Mouse (Mus musculus) hindbrain, embryonic 12.5 days (tissue): ENCODE data around the gene C1ra. TPM values are rescaled to one million over a fixed set of nuclear protein-coding genes. Genes with fewer than 3 reads are reported as not detected.
"Not testable (repeated sequence)": the region's sequence is repeated elsewhere in the genome, so short reads cannot be mapped to it uniquely, and the experiment has no call there.

Experiments used
- ATAC-seq: fragments of 200-750 bp; cut with Nextera tagmentation; 2 replicates; pipeline ENCODE4 v1.8.0; 2017; ENCODE audit warnings: moderate TSS enrichment; ENCODE audit not compliant: low FRiP score
- H3K27ac ChIP-seq: fragments of 300-500 bp; sonication (generic); 2 replicates; pipeline ENCODE4 v1.5.1; 2016; ENCODE audit warnings: mild to moderate bottlenecking
- H3K27me3 ChIP-seq: fragments of 300-500 bp; sonication (generic); 2 replicates; pipeline ENCODE4 v1.6.1; 2016; ENCODE audit warnings: mild to moderate bottlenecking
- H3K36me3 ChIP-seq: fragments of 300-500 bp; sonication (generic); 2 replicates; pipeline ENCODE4 v1.6.1; 2016; ENCODE audit warnings: mild to moderate bottlenecking
- H3K4me1 ChIP-seq: fragments of 300-500 bp; sonication (generic); 2 replicates; pipeline ENCODE4 v1.6.1; 2016
- H3K4me2 ChIP-seq: fragments of 300-500 bp; sonication (generic); replicated peaks from 2 replicates; pipeline ENCODE4 v1.6.1; 2016; ENCODE audit warnings: mild to moderate bottlenecking
- H3K4me3 ChIP-seq: fragments of 300-500 bp; sonication (generic); 2 replicates; pipeline ENCODE4 v1.5.1; 2016; ENCODE audit warnings: mild to moderate bottlenecking
- H3K9ac ChIP-seq: fragments of 300-500 bp; sonication (generic); 2 replicates; pipeline ENCODE4 v1.6.1; 2016; ENCODE audit warnings: mild to moderate bottlenecking, moderate library complexity
- H3K9me3 ChIP-seq: fragments of 300-500 bp; sonication (generic); replicated peaks from 2 replicates; pipeline ENCODE4 v1.6.1; 2016; ENCODE audit warnings: mild to moderate bottlenecking
- WGBS: fragments of 180-500 bp; shearing (Covaris S2); methylation state at CpG from one replicate; pipeline ENCODE4 v1.1.7; 2016; 5-methylcytosine and 5-hydroxymethylcytosine counted together
- polyA plus RNA-seq: library from polyadenylated mRNA; unstranded; fragments of >200 nt; fragmentation: Nextera tagmentation; extraction: Ambion mirVana; gene quantifications from 2 replicates; pipeline ENCODE4 v1.2.1, GENCODE M21; 2016

The C1ra gene
- polyA plus RNA-seq, 1 experiment from 2014 or later = 0.49 TPM

DNA sequence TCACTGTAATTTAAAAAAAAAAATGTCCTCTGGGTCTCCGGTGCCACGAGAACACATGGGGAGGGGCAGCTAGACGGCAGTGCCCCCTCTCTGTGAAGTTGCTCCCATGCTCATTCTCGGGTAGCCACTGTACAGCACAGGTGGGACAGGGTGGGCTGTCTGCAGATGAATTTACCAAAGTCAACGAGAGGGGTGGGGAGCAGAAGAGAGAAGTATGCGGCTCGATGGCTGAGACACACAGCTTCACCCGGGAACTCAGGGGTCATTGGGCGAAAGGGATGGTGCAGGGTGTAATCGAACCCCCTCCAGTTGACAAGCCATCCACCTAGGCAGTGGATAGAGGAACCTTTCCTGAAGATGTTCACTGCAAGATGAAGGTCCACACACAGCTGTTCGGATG lies 35.4 kb upstream of the C1ra start:
- no peak overlapping the region for H3K27ac ChIP-seq
- H3K27me3 ChIP-seq = no peaks in the 10 kb centered on the region
- no peak for ATAC-seq
- no peak overlapping the region for H3K4me3 ChIP-seq
- no peaks in the 10 kb centered on the region for H3K36me3 ChIP-seq
- 83% methylated on average over 11 of the region's 11 CpGs for WGBS
- no peak overlapping the region for H3K4me2 ChIP-seq
- no peaks in the 10 kb centered on the region for H3K9me3 ChIP-seq
- no peaks in the 10 kb centered on the region for H3K4me1 ChIP-seq
- H3K9ac ChIP-seq = no peak overlapping the region

DNA sequence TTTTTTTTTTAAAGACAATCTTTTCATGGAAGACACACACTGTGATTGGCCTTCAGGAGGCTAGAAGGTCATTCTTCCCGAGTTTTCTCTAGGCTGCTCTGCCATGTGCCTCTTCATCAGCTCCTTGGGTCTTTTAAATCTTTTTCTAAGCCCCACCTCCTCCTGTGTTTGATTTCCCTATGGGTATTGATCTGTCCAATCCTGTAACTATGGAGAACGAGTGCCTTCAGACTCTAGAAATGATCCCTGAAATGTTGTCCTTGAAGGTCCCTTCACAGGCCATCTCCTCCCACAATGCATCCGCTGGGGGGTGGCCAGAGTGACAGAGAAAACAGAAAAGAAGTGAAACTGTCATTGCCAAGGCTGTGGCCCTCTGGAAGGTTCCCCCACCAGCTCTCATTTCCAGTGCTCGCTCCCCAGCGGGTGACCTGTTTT lies 35.0 kb upstream of the C1ra start:
- Histone ChIP-seq H3K9ac (no peak overlapping the region), H3K27me3 (no peaks in the 10 kb centered on the region), H3K4me3 (no peak overlapping the region), H3K4me1 (no peaks in the 10 kb centered on the region), H3K36me3 (no peaks in the 10 kb centered on the region), H3K27ac (no peak overlapping the region), H3K4me2 (no peak overlapping the region), H3K9me3 (no peaks in the 10 kb centered on the region)
- 61% methylated on average over 5 of the region's 5 CpGs for WGBS
- ATAC-seq = no peak

DNA sequence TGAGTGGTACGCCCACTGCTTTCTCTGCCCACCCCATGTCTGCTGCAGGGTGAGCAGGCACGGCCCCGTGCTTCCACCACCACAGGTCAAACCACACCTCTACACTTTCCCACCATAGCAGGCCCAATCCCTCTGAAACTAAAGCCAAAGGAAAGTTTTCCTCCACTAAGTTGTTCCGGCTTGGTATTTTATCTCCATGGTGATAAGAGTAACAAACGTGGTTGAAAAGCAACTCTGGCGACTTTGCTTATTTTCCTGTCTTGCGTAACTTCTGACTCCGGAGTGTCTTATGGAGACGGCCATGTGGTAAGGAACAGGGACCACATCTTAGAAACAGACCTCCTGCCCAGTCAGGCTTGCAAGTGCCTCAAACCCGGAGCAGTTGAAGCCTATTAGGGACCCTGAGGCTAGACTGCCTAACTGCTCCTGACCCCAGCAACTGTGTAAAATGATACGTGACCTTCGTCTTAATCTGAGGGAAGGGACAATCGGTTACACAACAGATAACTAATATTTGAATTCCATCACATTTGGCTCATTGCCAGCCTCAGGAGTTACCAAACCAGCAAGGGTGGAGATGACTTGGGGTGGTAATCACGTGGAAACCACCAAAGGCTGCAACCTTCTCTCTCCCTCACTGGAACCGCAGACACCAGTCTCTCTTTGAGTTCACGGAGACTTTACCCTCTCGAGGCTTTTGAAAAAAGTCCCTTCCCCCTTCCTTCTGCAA lies 34.1 kb upstream of the C1ra start:
- H3K36me3 ChIP-seq = no peaks in the 10 kb centered on the region
- H3K27me3 ChIP-seq = no peaks in the 10 kb centered on the region
- no peaks in the 10 kb centered on the region for H3K4me1 ChIP-seq
- H3K27ac ChIP-seq = no peak overlapping the region
- H3K9me3 ChIP-seq = no peaks in the 10 kb centered on the region
- H3K9ac ChIP-seq = no peak overlapping the region
- ATAC-seq = no peak
- H3K4me2 ChIP-seq = no peak overlapping the region
- H3K4me3 ChIP-seq = no peak overlapping the region
- WGBS = 77% methylated on average over 17 of the region's 17 CpGs

DNA sequence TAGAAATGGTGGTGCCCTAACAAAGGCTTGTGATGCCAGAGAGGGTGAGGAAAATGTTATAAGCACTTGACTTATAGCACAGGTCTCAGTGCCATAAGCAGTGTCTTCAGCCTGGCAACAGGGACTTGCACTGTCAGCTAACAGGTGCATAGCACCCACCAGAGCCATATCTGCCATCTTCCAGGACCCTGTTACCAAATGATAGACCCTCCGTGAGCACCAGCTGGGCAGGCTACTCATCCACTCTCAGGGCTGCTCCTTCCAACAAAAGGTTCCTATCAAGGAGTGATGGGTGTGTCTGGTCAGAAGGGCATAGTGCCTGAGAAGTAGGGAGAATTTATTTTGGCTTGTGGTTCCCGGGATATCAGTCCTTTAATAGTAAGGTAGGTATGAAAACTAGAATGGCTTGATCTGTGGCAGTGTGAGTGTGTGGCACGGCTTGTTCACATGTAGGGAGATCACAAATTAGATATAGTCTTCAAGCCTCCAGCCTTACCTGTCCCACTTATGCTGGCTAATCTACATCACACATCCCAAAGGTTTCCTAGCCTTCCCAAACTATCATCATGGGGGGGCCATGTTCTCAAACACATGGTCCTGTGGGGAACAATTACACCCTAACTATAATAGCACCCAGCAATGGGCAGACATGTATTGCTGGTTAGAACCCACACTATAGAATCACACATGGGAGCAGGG lies 33.2 kb upstream of the C1ra start:
- Histone ChIP-seq H3K27ac (no peak overlapping the region), H3K27me3 (no peaks in the 10 kb centered on the region), H3K9ac (no peak overlapping the region), H3K36me3 (no peaks in the 10 kb centered on the region), H3K4me1 (no peaks in the 10 kb centered on the region), H3K4me2 (no peak overlapping the region), H3K4me3 (no peak overlapping the region), H3K9me3 (no peaks in the 10 kb centered on the region)
- WGBS = 84% methylated on average over 3 of the region's 3 CpGs
- ATAC-seq = no peak

DNA sequence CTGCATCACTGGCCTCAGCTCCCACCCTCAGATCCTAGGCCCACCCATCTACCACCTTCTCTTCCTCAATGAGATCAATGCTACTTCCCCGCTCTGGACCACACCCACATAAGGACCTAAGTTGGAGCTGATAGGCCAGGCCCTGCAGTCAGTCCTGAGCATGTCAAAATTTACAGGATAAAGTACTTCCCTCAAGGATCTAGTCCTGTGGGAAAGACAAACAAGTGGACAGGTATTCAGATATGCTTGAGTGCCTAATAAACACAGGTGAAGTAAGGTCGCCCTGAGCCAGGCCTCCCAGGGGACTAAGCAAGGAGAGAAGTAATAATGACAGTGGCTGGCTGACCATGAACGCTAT lies 32.7 kb upstream of the C1ra start:
- Histone ChIP-seq H3K4me1 (no peaks in the 10 kb centered on the region), H3K9ac (no peak overlapping the region), H3K36me3 (no peaks in the 10 kb centered on the region), H3K27ac (no peak overlapping the region), H3K9me3 (no peaks in the 10 kb centered on the region), H3K4me3 (no peak overlapping the region), H3K4me2 (no peak overlapping the region), H3K27me3 (no peaks in the 10 kb centered on the region)
- WGBS = 86% methylated on average over 3 of the region's 3 CpGs
- ATAC-seq = no peak

DNA sequence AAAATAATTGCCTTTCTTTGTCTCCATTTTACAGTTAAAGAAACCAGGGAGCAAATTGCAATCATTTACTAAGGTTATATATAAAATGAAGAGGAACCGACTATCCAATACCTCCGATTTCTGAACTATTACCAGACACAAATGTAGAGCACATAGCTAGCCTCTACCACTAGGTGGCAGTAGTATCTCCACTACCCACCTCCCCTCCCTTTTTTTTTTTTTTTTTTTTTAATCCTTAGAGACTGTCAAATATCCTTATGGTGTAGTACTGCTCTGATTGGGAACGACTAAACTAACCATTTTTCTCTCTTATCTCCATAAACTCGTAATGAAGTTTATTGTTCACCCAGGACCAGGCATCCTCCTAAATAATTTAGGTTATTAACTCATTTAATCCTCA lies 31.9 kb upstream of the C1ra start:
- 59% methylated on average over 4 of the region's 4 CpGs for WGBS
- Histone ChIP-seq H3K4me2 (no peak overlapping the region), H3K9ac (no peak overlapping the region), H3K4me3 (no peak overlapping the region), H3K4me1 (no peaks in the 10 kb centered on the region), H3K27ac (no peak overlapping the region), H3K27me3 (no peaks in the 10 kb centered on the region), H3K36me3 (no peaks in the 10 kb centered on the region), H3K9me3 (no peaks in the 10 kb centered on the region)
- no peak for ATAC-seq

DNA sequence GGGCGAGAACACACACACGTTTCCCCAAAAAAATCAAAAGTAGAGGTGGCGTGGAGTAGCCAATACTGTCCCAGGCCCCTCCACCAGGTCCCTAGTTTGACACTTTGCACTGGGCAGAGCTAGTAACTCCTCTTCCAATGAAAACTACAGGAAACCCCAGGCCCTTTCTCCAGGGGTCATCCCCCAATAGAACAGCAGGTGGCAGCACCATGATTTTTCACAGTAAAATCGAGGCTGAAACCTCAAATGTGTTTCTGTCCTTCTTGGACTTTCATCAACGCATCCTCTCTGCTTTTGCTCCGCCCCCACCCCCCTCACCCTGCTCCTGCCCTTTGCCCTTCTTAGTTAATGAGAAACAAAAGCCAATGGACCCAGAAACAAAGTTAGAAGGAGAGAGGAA lies 30.6 kb upstream of the C1ra start:
- ATAC-seq = 0 out of 2 replicates have a peak, but pooled peaks have one; percentile 15
- 26% methylated on average over 6 of the region's 6 CpGs for WGBS

DNA sequence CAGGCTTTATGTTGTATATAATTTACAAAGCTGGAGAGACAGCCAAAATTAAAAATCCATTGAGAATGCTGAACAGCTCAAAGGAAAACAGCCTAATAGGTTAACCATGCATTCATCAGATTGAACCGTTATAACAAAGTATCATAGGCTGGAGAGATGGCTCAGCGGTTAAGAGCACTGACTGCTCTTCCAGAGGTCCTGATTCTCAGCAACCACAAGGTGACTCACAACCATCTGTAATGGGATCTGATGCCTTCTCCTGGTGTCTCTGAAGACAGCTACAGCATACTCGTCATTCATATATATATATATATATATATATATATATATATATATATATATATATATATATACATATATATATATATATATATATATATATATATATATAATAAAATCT lies 28.4 kb upstream of the C1ra start:
- not testable (repeated sequence) for H3K4me1 ChIP-seq, H3K27ac ChIP-seq, H3K9ac ChIP-seq, H3K9me3 ChIP-seq, H3K4me2 ChIP-seq, H3K4me3 ChIP-seq, H3K27me3 ChIP-seq, ATAC-seq, H3K36me3 ChIP-seq
- WGBS = 90% methylated on average over 3 of the region's 3 CpGs

More for the DNA sequence above, 30.6 kb upstream of the C1ra start:
- Histone ChIP-seq H3K27ac (no peak overlapping the region), H3K9me3 (no peaks in the 10 kb centered on the region), H3K4me1 (no peaks in the 10 kb centered on the region), H3K4me2 (no peak overlapping the region), H3K9ac (no peak overlapping the region; the same call in 1 of the 2 replicates), H3K27me3 (no peaks in the 10 kb centered on the region), H3K36me3 (no peaks in the 10 kb centered on the region), H3K4me3 (no peak overlapping the region)

DNA sequence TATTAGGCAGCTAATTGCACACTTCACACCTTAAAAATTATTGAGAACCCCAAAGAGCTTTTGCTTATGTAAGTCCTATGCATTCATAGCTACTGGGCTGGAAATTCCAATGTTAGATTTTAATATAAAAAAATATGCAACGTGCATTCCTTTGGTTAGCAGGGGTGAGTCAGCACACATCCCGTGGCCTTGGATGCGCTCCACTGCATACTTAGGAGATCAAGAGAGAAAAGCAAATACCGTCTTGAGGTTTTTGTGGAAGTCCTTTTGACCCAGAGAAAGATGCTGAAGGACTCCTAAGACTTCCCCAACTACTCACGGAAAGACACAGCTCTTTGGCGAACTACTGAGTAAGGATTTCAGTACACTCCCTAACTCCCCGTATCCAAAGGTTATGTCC lies 27.4 kb upstream of the C1ra start:
- peak; percentile 16 for ATAC-seq
- no peak overlapping the region for H3K27ac ChIP-seq
- WGBS = 82% methylated on average over 7 of the region's 7 CpGs

DNA sequence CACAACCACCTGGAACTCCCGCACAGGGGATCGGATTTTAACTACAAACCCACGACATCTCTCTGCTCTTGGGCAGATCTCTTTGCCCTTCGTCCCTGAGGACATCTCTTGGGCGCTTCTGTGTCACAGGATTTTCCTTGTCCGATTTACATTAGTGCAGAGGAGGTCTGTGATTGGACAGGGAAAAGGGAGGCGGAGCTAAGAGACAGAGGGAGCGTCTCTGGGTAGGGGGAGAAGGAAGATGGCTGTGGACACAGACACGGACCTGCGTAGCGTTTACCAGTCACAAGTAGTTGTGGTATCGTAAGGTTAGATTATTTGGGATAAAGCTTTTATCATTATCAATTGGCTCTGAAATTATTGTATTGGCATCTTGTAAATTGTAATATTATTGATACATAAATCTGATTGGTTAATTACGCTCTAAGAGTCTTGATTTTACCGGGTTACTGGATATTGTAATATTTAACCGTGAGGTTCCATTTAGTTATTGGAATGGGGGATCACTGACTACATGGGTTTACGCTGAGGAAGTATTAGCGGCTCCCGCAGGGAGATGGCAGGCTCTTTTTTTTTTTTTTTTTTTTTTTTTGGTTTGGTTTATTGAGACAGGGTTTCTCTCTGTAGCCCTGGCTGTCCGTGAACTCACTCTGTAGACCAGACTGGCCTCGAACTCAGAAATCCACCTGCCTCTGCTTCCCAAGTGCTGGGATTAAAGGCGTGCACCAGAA lies 26.6 kb upstream of the C1ra start:
- Histone ChIP-seq H3K36me3 (no peaks in the 10 kb centered on the region), H3K4me2 (peak overlapping the region; percentile 49), H3K9me3 (no peaks in the 10 kb centered on the region), H3K27me3 (no peaks in the 10 kb centered on the region), H3K27ac (no peak overlapping the region), H3K4me3 (peak overlapping the region; percentile 14), H3K9ac (no peak overlapping the region), H3K4me1 (no peaks in the 10 kb centered on the region)
- peak; percentile 90 for ATAC-seq
- 28% methylated on average over 21 of the region's 21 CpGs for WGBS

More for the DNA sequence above, 27.4 kb upstream of the C1ra start:
- Histone ChIP-seq H3K4me1 (no peaks in the 10 kb centered on the region), H3K36me3 (no peaks in the 10 kb centered on the region), H3K27me3 (no peaks in the 10 kb centered on the region), H3K4me3 (no peak overlapping the region), H3K4me2 (peak overlapping the region; percentile 49; the same call in 1 of the 2 replicates), H3K9ac (no peak overlapping the region), H3K9me3 (no peaks in the 10 kb centered on the region)

DNA sequence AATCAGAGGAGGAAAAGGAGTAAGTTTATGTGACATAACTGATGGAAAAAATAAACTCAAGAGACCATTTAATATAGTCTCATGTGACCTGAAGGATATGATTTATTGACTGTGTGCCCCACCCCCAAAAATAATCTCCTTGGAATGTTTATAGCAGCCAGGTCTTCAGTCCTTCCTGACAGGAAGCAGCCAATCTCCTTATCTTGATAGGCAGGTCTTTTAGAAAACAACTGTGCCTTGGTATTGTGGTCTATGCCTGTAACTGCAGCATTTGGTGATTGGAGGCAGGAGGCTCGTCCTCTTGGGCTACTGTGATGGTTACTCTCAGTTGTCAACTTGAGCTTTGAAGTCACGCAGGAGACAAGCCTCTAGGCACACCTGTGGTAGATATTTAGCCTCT lies 24.7 kb upstream of the C1ra start:
- Histone ChIP-seq H3K4me3 (no peak overlapping the region), H3K4me1 (no peaks in the 10 kb centered on the region)

DNA sequence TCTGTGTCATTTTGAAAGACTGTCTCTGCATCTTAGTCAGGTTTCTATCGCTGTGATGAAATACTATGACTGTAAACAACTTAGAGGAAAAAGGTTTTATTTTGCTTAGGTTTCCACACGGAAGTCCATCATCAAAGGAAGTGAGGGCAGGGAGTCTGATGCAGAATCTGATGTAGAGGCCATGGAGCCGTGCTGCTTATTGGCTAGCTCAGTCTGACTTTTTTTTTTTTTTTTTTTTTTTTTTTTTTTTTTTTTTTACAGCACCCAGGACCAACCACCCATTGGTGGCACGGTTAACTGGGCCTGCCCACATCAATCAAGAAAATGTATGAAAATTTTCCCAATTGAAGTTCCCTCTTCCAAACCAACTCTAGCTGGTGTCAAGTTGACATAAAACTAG lies 23.3 kb upstream of the C1ra start:
- Histone ChIP-seq H3K4me3 (no peak overlapping the region), H3K9ac (no peak overlapping the region), H3K4me2 (no peak overlapping the region), H3K27ac (no peak overlapping the region), H3K4me1 (peaks cover 2% of the 10 kb centered on the region; the same call in 1 of the 2 replicates), H3K9me3 (no peaks in the 10 kb centered on the region), H3K36me3 (no peaks in the 10 kb centered on the region), H3K27me3 (no peaks in the 10 kb centered on the region)
- ATAC-seq = no peak
- WGBS = 91% methylated on average over 4 of the region's 4 CpGs

More for the DNA sequence above, 24.7 kb upstream of the C1ra start:
- Histone ChIP-seq H3K27me3 (no peaks in the 10 kb centered on the region), H3K9me3 (no peaks in the 10 kb centered on the region), H3K36me3 (no peaks in the 10 kb centered on the region), H3K27ac (no peak overlapping the region), H3K4me2 (no peak overlapping the region), H3K9ac (no peak overlapping the region)
- no peak for ATAC-seq
- 72% methylated on average over 2 of the region's 2 CpGs for WGBS
